Mouse (Mus musculus): Measurements from ENCODE around the gene Rnase2b. TPM values are rescaled to one million over a fixed set of nuclear protein-coding genes. Genes with fewer than 3 reads are reported as not detected.

The Rnase2b gene
- total and polyA plus RNA-seq, 2 experiments from 2014 or later, result not detected

DNA sequence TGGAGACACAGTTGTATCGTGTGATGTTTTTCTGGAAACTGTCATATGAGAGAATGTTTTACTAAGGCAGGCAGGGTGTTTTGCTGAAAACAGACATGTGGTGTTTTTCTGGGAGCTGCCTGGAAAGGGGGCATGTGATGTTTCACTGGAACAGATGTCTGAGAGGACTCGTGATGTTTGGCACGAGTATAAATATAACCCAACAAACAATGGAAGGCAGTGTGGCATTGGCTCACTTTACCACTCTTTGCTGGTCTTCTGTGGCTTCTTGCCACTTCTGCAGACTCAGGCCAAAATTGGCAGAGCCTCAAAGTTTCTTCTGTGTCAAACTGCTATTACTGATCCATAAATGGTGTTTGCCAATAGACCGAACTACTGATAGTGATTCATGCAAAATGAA is 18.8 kb upstream of the Rnase2b start:
- H3K9me3 ChIP-seq (ENCODE audit: low read length), result no peaks in the 10 kb centered on the region
- no peaks in the 10 kb centered on the region for H3K27me3 ChIP-seq (ENCODE audit: insufficient read depth, low read length)
- no peak overlapping the region for H3K4me3 ChIP-seq (ENCODE audit: low read depth, low read length)
- DNase-seq, result peak; percentile 9
- H3K27ac ChIP-seq (ENCODE audit: low read depth, low read length), result no peak overlapping the region
- H3K36me3 ChIP-seq (ENCODE audit: insufficient read depth), result no peaks in the 10 kb centered on the region
- no peak overlapping the region for H3K4me2 ChIP-seq (ENCODE audit: low read depth)
- no peak for TF ChIP-seq CTCF (IDR thresholded peaks at IDR 0.05; ENCODE audit: low read depth)
- H3K9ac ChIP-seq, result no peak overlapping the region
- H3K4me1 ChIP-seq (ENCODE audit: insufficient read depth), result no peaks in the 10 kb centered on the region
- 58% methylated on average over 4 of the region's 4 CpGs for WGBS
- peak; percentile 51 for ATAC-seq

DNA sequence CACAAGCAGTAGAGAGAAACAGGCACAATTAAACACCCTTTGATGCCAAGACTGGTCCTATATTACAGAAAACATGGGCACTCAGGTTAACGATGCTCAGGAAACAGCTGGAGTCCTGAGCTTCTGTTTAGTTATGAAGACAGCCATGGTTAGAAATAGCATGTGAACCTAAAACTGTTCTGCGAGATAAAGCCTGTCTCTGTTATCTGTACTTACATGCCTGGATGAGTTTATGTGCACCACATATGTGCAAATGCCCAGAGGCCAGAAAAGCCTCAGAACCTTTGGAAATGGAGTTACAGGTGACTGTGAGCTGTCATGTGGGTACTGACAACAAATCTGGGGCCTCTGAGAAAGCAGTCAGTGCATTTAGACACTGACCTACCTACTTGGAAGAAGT is 18.1 kb upstream of the Rnase2b start:
- ATAC-seq (no peak), DNase-seq (no peak)
- Histone ChIP-seq H3K9ac (no peak overlapping the region), H3K9me3 (ENCODE audit: low read length) (no peaks in the 10 kb centered on the region), H3K27ac (ENCODE audit: low read depth, low read length) (no peak overlapping the region), H3K27me3 (ENCODE audit: insufficient read depth, low read length) (no peaks in the 10 kb centered on the region), H3K4me2 (ENCODE audit: low read depth) (no peak overlapping the region), H3K4me1 (ENCODE audit: insufficient read depth) (no peaks in the 10 kb centered on the region), H3K4me3 (ENCODE audit: low read depth, low read length) (no peak overlapping the region), H3K36me3 (ENCODE audit: insufficient read depth) (no peaks in the 10 kb centered on the region)
- TF ChIP-seq CTCF (IDR thresholded peaks at IDR 0.05; ENCODE audit: low read depth), result no peak
- 71% methylated on average over 2 of the region's 2 CpGs for WGBS

- no peaks in the 10 kb centered on the region for H3K36me3 ChIP-seq (ENCODE audit: insufficient read depth)
- 97% methylated on average over 4 of the region's 4 CpGs for WGBS
- no peak for TF ChIP-seq CTCF (IDR thresholded peaks at IDR 0.05; ENCODE audit: low read depth)
- H3K4me3 ChIP-seq (ENCODE audit: low read depth, low read length), result no peak overlapping the region
- H3K9ac ChIP-seq, result no peak overlapping the region
- no peaks in the 10 kb centered on the region for H3K4me1 ChIP-seq (ENCODE audit: insufficient read depth)
- DNase-seq (no peak), ATAC-seq (no peak)
- no peaks in the 10 kb centered on the region for H3K9me3 ChIP-seq (ENCODE audit: low read length)
- no peak overlapping the region for H3K4me2 ChIP-seq (ENCODE audit: low read depth)
- no peak overlapping the region for H3K27ac ChIP-seq (ENCODE audit: low read depth, low read length)
- no peaks in the 10 kb centered on the region for H3K27me3 ChIP-seq (ENCODE audit: insufficient read depth, low read length)
Observed at GRCm38 (mm10) chr14:51144451-51144850, 17.6 kb upstream of the Rnase2b start.

GRCm38 (mm10) chr14:51145521-51145920 is 16.5 kb upstream of the Rnase2b start:
- 82% methylated on average over 6 of the region's 6 CpGs for WGBS
- no peak for DNase-seq

GRCm38 (mm10) chr14:51146685-51147084 is 15.4 kb upstream of the Rnase2b start, which contains the start of gene Rnase1:
TSS of gene Rnase1 (minus strand) at chr14:51146785.
- WGBS, result 25% methylated on average over 2 of the region's 2 CpGs
- DNase-seq, result no peak

More at GRCm38 (mm10) chr14:51145521-51145920, 16.5 kb upstream of the Rnase2b start:
- Histone ChIP-seq H3K4me3 (ENCODE audit: low read depth, low read length) (no peak overlapping the region), H3K4me1 (ENCODE audit: insufficient read depth) (no peaks in the 10 kb centered on the region), H3K27me3 (ENCODE audit: insufficient read depth, low read length) (no peaks in the 10 kb centered on the region), H3K4me2 (ENCODE audit: low read depth) (no peak overlapping the region), H3K27ac (ENCODE audit: low read depth, low read length) (no peak overlapping the region), H3K36me3 (ENCODE audit: insufficient read depth) (no peaks in the 10 kb centered on the region), H3K9me3 (ENCODE audit: low read length) (no peaks in the 10 kb centered on the region), H3K9ac (no peak overlapping the region)
- no peak for ATAC-seq
- no peak for TF ChIP-seq CTCF (IDR thresholded peaks at IDR 0.05; ENCODE audit: low read depth)

DNA sequence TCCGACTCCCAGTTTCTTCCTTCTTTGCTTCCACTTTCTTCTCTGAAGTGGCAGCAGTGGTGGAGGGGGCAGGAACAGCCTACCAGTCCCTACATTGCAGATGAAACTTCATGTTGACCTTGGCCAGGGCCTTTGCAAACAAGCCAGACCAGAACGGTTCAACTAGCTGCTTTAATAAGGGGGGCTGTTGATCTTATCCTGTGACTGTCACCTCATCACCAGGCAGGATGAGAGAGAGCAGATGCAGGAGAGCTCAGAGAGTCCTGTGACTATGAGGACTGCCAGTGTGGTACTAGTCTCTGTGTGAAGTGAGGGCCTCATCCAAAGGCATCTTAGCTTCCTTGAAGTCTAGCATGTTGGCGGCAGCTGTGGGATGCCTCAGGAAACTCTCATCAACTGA is 14.1 kb upstream of the Rnase2b start:
- WGBS, result 84% methylated on average over 3 of the region's 3 CpGs
- DNase-seq (no peak), ATAC-seq (no peak)
- Histone ChIP-seq H3K4me1 (ENCODE audit: insufficient read depth) (no peaks in the 10 kb centered on the region), H3K27me3 (ENCODE audit: insufficient read depth, low read length) (no peaks in the 10 kb centered on the region), H3K36me3 (ENCODE audit: insufficient read depth) (no peaks in the 10 kb centered on the region), H3K4me3 (ENCODE audit: low read depth, low read length) (no peak overlapping the region), H3K27ac (ENCODE audit: low read depth, low read length) (no peak overlapping the region), H3K4me2 (ENCODE audit: low read depth) (no peak overlapping the region), H3K9me3 (ENCODE audit: low read length) (no peaks in the 10 kb centered on the region), H3K9ac (no peak overlapping the region)
- no peak for TF ChIP-seq CTCF (IDR thresholded peaks at IDR 0.05; ENCODE audit: low read depth)

More at GRCm38 (mm10) chr14:51146685-51147084, 15.4 kb upstream of the Rnase2b start, which contains the start of gene Rnase1:
- no peak for ATAC-seq
- no peaks in the 10 kb centered on the region for H3K9me3 ChIP-seq (ENCODE audit: low read length)
- H3K4me2 ChIP-seq (ENCODE audit: low read depth), result no peak within 1 kb of the TSS
- TF ChIP-seq CTCF (IDR thresholded peaks at IDR 0.05; ENCODE audit: low read depth), result no peak
- no peaks in the 10 kb centered on the region for H3K27me3 ChIP-seq (ENCODE audit: insufficient read depth, low read length)
- no peak within 1 kb of the TSS for H3K4me3 ChIP-seq (ENCODE audit: low read depth, low read length)
- no peak within 1 kb of the TSS for H3K9ac ChIP-seq
- H3K27ac ChIP-seq (ENCODE audit: low read depth, low read length), result no peak within 1 kb of the TSS
- no peaks in the 10 kb centered on the region for H3K4me1 ChIP-seq (ENCODE audit: insufficient read depth)
- no peaks in the 10 kb centered on the region for H3K36me3 ChIP-seq (ENCODE audit: insufficient read depth)

- no peak overlapping the region for H3K9ac ChIP-seq
- H3K4me1 ChIP-seq (ENCODE audit: insufficient read depth), result no peaks in the 10 kb centered on the region
- no peaks in the 10 kb centered on the region for H3K36me3 ChIP-seq (ENCODE audit: insufficient read depth)
- no peak for ATAC-seq
- no peak for DNase-seq
- H3K27ac ChIP-seq (ENCODE audit: low read depth, low read length), result no peak overlapping the region
- no peak overlapping the region for H3K4me2 ChIP-seq (ENCODE audit: low read depth)
- H3K27me3 ChIP-seq (ENCODE audit: insufficient read depth, low read length), result no peaks in the 10 kb centered on the region
- 73% methylated on average over 5 of the region's 5 CpGs for WGBS
- no peaks in the 10 kb centered on the region for H3K9me3 ChIP-seq (ENCODE audit: low read length)
- no peak overlapping the region for H3K4me3 ChIP-seq (ENCODE audit: low read depth, low read length)
- no peak for TF ChIP-seq CTCF (IDR thresholded peaks at IDR 0.05; ENCODE audit: low read depth)
Observed at GRCm38 (mm10) chr14:51149164-51149563, 12.9 kb upstream of the Rnase2b start.
